Mouse (Mus musculus) CH12.LX (cell line): Measurements from ENCODE around the gene Gxylt1. TPM values are rescaled to one million over a fixed set of nuclear protein-coding genes. Genes with fewer than 3 reads are reported as not detected.

Source experiments
- DNase-seq: peaks from one replicate; pipeline ENCODE4 v3.0.0-alpha.2; 2013; ENCODE audit errors: extremely low read depth
- H3K27ac ChIP-seq: 2 replicates; pipeline ENCODE4 v1.5.1; 2012; ENCODE audit warnings: low read depth, mild to moderate bottlenecking, control low read depth, moderate library complexity; ENCODE audit not compliant: insufficient read depth
- H3K27me3 ChIP-seq: replicated peaks from 2 replicates; pipeline ENCODE3; 2012; ENCODE audit warnings: inconsistent platforms
- H3K36me3 ChIP-seq, 2 experiments: replicated peaks in 1 of 2; 2 replicates each; pipeline versions ENCODE3 to v1.6.1; 2012; ENCODE audit warnings: inconsistent platforms in 1 of 2, low read length in 1 of 2, mild to moderate bottlenecking in 1 of 2, mixed read lengths in 1 of 2, moderate library complexity in 1 of 2; ENCODE audit not compliant: control insufficient read depth in 1 of 2, insufficient read depth in 1 of 2
- H3K4me1 ChIP-seq, 2 experiments: 2 replicates each; pipeline ENCODE4 v1.6.1; 2012; ENCODE audit warnings: inconsistent platforms in 1 of 2, moderate library complexity in 1 of 2; ENCODE audit not compliant: insufficient read depth in 2 of 2, control insufficient read depth in 1 of 2
- H3K4me2 ChIP-seq: 2 replicates; pipeline ENCODE4 v1.6.1; 2012; ENCODE audit warnings: low read depth, mild to moderate bottlenecking, control low read depth; ENCODE audit not compliant: poor library complexity, insufficient read depth, severe bottlenecking
- H3K4me3 ChIP-seq, 3 experiments: fragments of 150-350 bp in 1 of 3; sonication (generic) in 1 of 3; replicated peaks in 1 of 3; 2 replicates each; pipeline versions ENCODE3 to v1.5.1; 2011 to 2012; ENCODE audit warnings: low read depth in 2 of 3, low read length in 2 of 3, mild to moderate bottlenecking in 2 of 3, moderate library complexity in 2 of 3, control low read depth in 1 of 3, improper control_type of control experiment in 1 of 3, inconsistent platforms in 1 of 3, mixed read lengths in 1 of 3; ENCODE audit not compliant: poor library complexity in 1 of 3
- H3K79me2 ChIP-seq: replicated peaks from 2 replicates; pipeline ENCODE4 v1.6.1; 2012; ENCODE audit warnings: mild to moderate bottlenecking, moderate library complexity; ENCODE audit not compliant: control insufficient read depth, poor library complexity, insufficient read depth, severe bottlenecking; ENCODE audit errors: extremely low read depth
- H3K9ac ChIP-seq: 2 replicates; pipeline ENCODE4 v1.6.1; 2012; ENCODE audit warnings: low read depth, mild to moderate bottlenecking, control low read depth, moderate library complexity; ENCODE audit not compliant: insufficient read depth
- H3K9me3 ChIP-seq: replicated peaks from 2 replicates; pipeline ENCODE3; 2012; ENCODE audit warnings: low read length, inconsistent platforms, mixed read lengths
- CHD1 ChIP-seq: IDR thresholded peaks from 2 replicates; pipeline ENCODE4 v1.6.1; 2012; ENCODE audit warnings: low read depth, low read length, improper control_type of control experiment, inconsistent platforms
- CHD2 ChIP-seq: IDR thresholded peaks from 2 replicates; pipeline ENCODE4 v1.6.1; 2011; ENCODE audit warnings: low read length, improper control_type of control experiment
- CTCF ChIP-seq, 2 experiments: IDR thresholded peaks in 1 of 2; conservative IDR thresholded peaks in 1 of 2; 2 replicates each; pipeline ENCODE4 v1.5.1; 2011 to 2012; ENCODE audit warnings: low read depth in 2 of 2, low read length in 2 of 2, improper control_type of control experiment in 1 of 2, inconsistent platforms in 1 of 2, mild to moderate bottlenecking in 1 of 2, moderate library complexity in 1 of 2
- ELF1 ChIP-seq: IDR thresholded peaks from 2 replicates; pipeline ENCODE4 v1.6.1; 2014; ENCODE audit warnings: low read depth, mild to moderate bottlenecking, inconsistent platforms, low read length, improper control_type of control experiment
- ETS1 ChIP-seq: conservative IDR thresholded peaks from 2 replicates; pipeline ENCODE4 v1.6.1; 2012; ENCODE audit warnings: low read depth, mild to moderate bottlenecking, inconsistent platforms, low read length, improper control_type of control experiment, moderate library complexity
- GABPA ChIP-seq: IDR thresholded peaks from 2 replicates; pipeline ENCODE4 v1.6.1; 2012; ENCODE audit warnings: low read depth, low read length, improper control_type of control experiment, inconsistent platforms; ENCODE audit not compliant: insufficient replicate concordance
- HCFC1 ChIP-seq: IDR thresholded peaks from 2 replicates; pipeline ENCODE4 v1.6.1; 2012; ENCODE audit warnings: low read depth, mild to moderate bottlenecking, inconsistent platforms, low read length, improper control_type of control experiment
- JUN ChIP-seq: IDR thresholded peaks from 2 replicates; pipeline ENCODE4 v1.6.1; 2011; ENCODE audit warnings: low read depth, mild to moderate bottlenecking, low read length, improper control_type of control experiment, moderate library complexity; ENCODE audit not compliant: insufficient read depth
- JUND ChIP-seq: conservative IDR thresholded peaks from 2 replicates; pipeline ENCODE4 v1.6.1; 2011; ENCODE audit warnings: low read depth, low read length, improper control_type of control experiment
- MYC ChIP-seq: IDR thresholded peaks from 2 replicates; pipeline ENCODE4 v1.6.1; 2011; ENCODE audit warnings: low read depth, mild to moderate bottlenecking, improper control_type of control experiment, low read length
- NELFE ChIP-seq: IDR thresholded peaks from 2 replicates; pipeline ENCODE4 v1.6.1; 2011; ENCODE audit warnings: low read depth, low read length, improper control_type of control experiment
- POLR2A ChIP-seq: IDR thresholded peaks from 2 replicates; pipeline ENCODE4 v1.6.1; 2011; ENCODE audit warnings: low read depth, mild to moderate bottlenecking, improper control_type of control experiment, low read length
- RCOR1 ChIP-seq: conservative IDR thresholded peaks from 2 replicates; pipeline ENCODE4 v1.6.1; 2012; ENCODE audit warnings: low read depth, mild to moderate bottlenecking, inconsistent platforms, low read length, improper control_type of control experiment
- SIN3A ChIP-seq: IDR thresholded peaks from 2 replicates; pipeline ENCODE4 v1.6.1; 2012; ENCODE audit warnings: low read length, improper control_type of control experiment, inconsistent platforms
- TCF12 ChIP-seq: IDR thresholded peaks from 2 replicates; pipeline ENCODE4 v1.6.1; 2014; ENCODE audit warnings: low read depth, mild to moderate bottlenecking, inconsistent platforms, low read length, improper control_type of control experiment
- UBTF ChIP-seq: IDR thresholded peaks from 2 replicates; pipeline ENCODE4 v1.6.1; 2012; ENCODE audit warnings: low read depth, mild to moderate bottlenecking, inconsistent platforms, low read length, improper control_type of control experiment, moderate library complexity
- USF2 ChIP-seq: conservative IDR thresholded peaks from 2 replicates; pipeline ENCODE4 v1.6.1; 2011; ENCODE audit warnings: low read depth, low read length, improper control_type of control experiment
- ZMIZ1 ChIP-seq: IDR thresholded peaks from 2 replicates; pipeline ENCODE4 v1.6.1; 2012; ENCODE audit warnings: low read depth, mild to moderate bottlenecking, inconsistent platforms, low read length, improper control_type of control experiment
- dilution Hi-C: fragments of 300-500 bp; cut with MboI; formaldehyde crosslinking; loops from 2 replicates; pipeline ENCODE4 v1.14.3; 2020; ENCODE audit warnings: low sequenced_read_pairs; ENCODE audit not compliant: extremely low pct_unique_long_range_greater_than_20kb, extremely low pct_ligation_motif_present
- in situ Hi-C: fragments of 300-500 bp; cut with MboI; formaldehyde crosslinking; loops from 3 replicates; pipeline ENCODE4 v1.14.3; 2019; ENCODE audit warnings: low sequenced_read_pairs, low pct_ligation_motif_present, low pct_unique_long_range_greater_than_20kb, mixed read lengths
- polyA plus RNA-seq: library from polyadenylated mRNA; unstranded; fragments of >175 nt; gene quantifications from 2 replicates; pipeline ENCODE4 v1.2.1, GENCODE M21; 2012; ENCODE audit warnings: low read depth; ENCODE audit not compliant: insufficient read length
- total RNA-seq, 2 experiments: library from RNA; depleted of rRNA; stranded (reverse); fragments of 300-350 nt in 1 of 2; fragments of >200 nt in 1 of 2; gene quantifications; 2 replicates each; pipeline ENCODE4 v1.2.3; 2012 to 2014

Gene Gxylt1
- total and polyA plus RNA-seq, 3 experiments = 7.5 to 18.5 (median 9.5) TPM

- H3K4me1 ChIP-seq = no peaks in the 10 kb centered on the region
- no peak overlapping the region for H3K27ac ChIP-seq
- no peaks in the 10 kb centered on the region for H3K9me3 ChIP-seq
- no peak overlapping the region for H3K4me2 ChIP-seq
- in situ Hi-C loops = no loop called here
- H3K36me3 ChIP-seq = peaks cover 34 to 87% of the 10 kb centered on the region in 2 experiments
- H3K9ac ChIP-seq = no peak overlapping the region
- no peak overlapping the region for H3K4me3 ChIP-seq
- H3K27me3 ChIP-seq = no peaks in the 10 kb centered on the region
- no peak for DNase-seq
- dilution Hi-C loops = no loop called here
- TF ChIP-seq HCFC1 (no peak), MYC (no peak), POLR2A (no peak), TCF12 (no peak), UBTF (no peak), ELF1 (no peak), ETS1 (no peak), CHD1 (no peak), NELFE (no peak), JUND (no peak), CTCF (conservative IDR thresholded peaks at IDR 0.05 in 1 of 2, IDR thresholded peaks at IDR 0.05 in 1 of 2; ENCODE audit: low read depth in 2 of 2, low read length in 2 of 2) (no peak), CHD2 (no peak)
- no peaks in the 10 kb centered on the region for H3K79me2 ChIP-seq
These were observed 21.8 kb downstream of the Gxylt1 start for GRCm38 (mm10) chr15:93253172-93253571.

- Histone ChIP-seq H3K4me1 (no peaks in the 10 kb centered on the region), H3K9me3 (no peaks in the 10 kb centered on the region), H3K79me2 (no peaks in the 10 kb centered on the region), H3K4me3 (no peak overlapping the region), H3K4me2 (no peak overlapping the region), H3K27me3 (no peaks in the 10 kb centered on the region), H3K36me3 (peaks cover 31 to 84% of the 10 kb centered on the region in 2 experiments), H3K9ac (no peak overlapping the region), H3K27ac (no peak overlapping the region)
- no peak for DNase-seq
- in situ Hi-C loops = no loop called here
- TF ChIP-seq RCOR1 = no peak
- no peak for TF ChIP-seq JUND
- no peak for TF ChIP-seq HCFC1
- no peak for TF ChIP-seq POLR2A
- TF ChIP-seq JUN = no peak
- TF ChIP-seq GABPA = no peak
- no peak for TF ChIP-seq USF2
- no peak for TF ChIP-seq CHD2
- TF ChIP-seq ZMIZ1 = no peak
- no peak for TF ChIP-seq SIN3A
- dilution Hi-C loops = no loop called here
These were observed 22.6 kb downstream of the Gxylt1 start for GRCm38 (mm10) chr15:93252396-93252795.
